8 mouse cellular contexts compared by ENCODE assay signal in the genomic region with DNA sequence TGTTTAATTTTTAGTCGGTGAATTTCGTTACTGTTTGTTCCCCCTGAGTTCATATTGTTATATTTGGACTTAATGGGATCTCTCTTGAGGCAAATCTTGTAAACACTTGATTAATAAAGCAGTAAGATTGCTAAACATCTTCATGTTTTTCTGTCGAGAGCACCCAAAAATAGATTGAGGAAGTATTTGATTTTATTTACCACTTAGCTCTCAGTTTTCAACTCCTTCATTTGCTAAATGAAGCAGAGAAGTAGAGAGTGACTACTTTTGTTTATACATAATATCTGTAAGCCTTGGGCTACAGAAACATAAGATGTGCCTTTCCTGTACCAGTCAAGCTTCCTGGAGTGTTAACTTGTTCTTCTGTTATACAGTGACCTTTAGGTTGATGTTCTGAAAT. TPM values are rescaled to one million over a fixed set of nuclear protein-coding genes. Genes with fewer than 3 reads are reported as not detected.
DNase-seq lines count a peak whose midpoint lies in the region; ATAC-seq and TF ChIP-seq lines count a peak whose summit lies in the region.
"Had no signal": no experiment of that assay in that cellular context is flagged by ENCODE, and none has a peak within 500 bp of the region (broad histone marks: within the 10 kb centered on the region; RNA-seq: fewer than 3 reads in every experiment).

No protein-coding gene starts in this region.

- H3K27ac ChIP-seq in lung, postnatal 0 days (ENCODE audit: low read length), result peak overlapping the region; percentile 99; the same call in 1 of the 2 replicates
- no peak overlapping the region for H3K27ac ChIP-seq in forebrain, embryonic 12.5 days
- H3K27ac ChIP-seq in liver, embryonic 11.5 days (ENCODE audit: low read depth, low read length), result peak overlapping the region; percentile 97
- H3K27ac ChIP-seq in stomach, postnatal 0 days (replicated peaks), result no peak overlapping the region

- peak; percentile 19 for DNase-seq in lung, postnatal 0 days (ENCODE audit: low spot score)
- DNase-seq in lung, postnatal 14 days, result no peak
- DNase-seq in liver, embryonic 11.5 days (ENCODE audit: low spot score), result no peak
- no peak for DNase-seq in stomach, postnatal 0 days (ENCODE audit: low spot score)
- DNase-seq in gastrocnemius, adult 18-20 months (ENCODE audit: low spot score), result no peak
- DNase-seq: kidney, adult 9 months had no signal

- no peaks in the 10 kb centered on the region for H3K9me3 ChIP-seq in lung, postnatal 0 days (ENCODE audit: low read length)
- no peaks in the 10 kb centered on the region for H3K9me3 ChIP-seq in forebrain, embryonic 12.5 days
- H3K9me3 ChIP-seq in liver, embryonic 11.5 days (ENCODE audit: control insufficient read depth, low read length), result no peaks in the 10 kb centered on the region
- no peaks in the 10 kb centered on the region for H3K9me3 ChIP-seq in stomach, postnatal 0 days (ENCODE audit: control insufficient read depth, low read length)

- peak overlapping the region; percentile 70 for H3K4me2 ChIP-seq in lung, postnatal 0 days (replicated peaks; ENCODE audit: low read depth, low read length)
- peak overlapping the region; percentile 74 for H3K4me2 ChIP-seq in forebrain, embryonic 12.5 days
- peak overlapping the region; percentile 74 for H3K4me2 ChIP-seq in liver, embryonic 11.5 days
- H3K4me2 ChIP-seq in stomach, postnatal 0 days (replicated peaks; ENCODE audit: low read depth), result peak overlapping the region; percentile 69

- ATAC-seq in lung, postnatal 0 days, result no peak
- ATAC-seq in forebrain, embryonic 12.5 days (ENCODE audit: low FRiP score), result no peak
- ATAC-seq in liver, embryonic 11.5 days (replicated peaks; ENCODE audit: low FRiP score), result no peak
- no peak for ATAC-seq in stomach, postnatal 0 days (ENCODE audit: low FRiP score, low TSS enrichment)
- no peak for ATAC-seq in activated CD4-positive, CD25-positive, alpha-beta regulatory T cell, adult 4 months

- no peak for TF ChIP-seq EP300 in lung, postnatal 0 days (IDR thresholded peaks at IDR 0.05)
- no peak for TF ChIP-seq EP300 in stomach, postnatal 0 days (optimal IDR thresholded peaks at IDR 0.05)

- H3K36me3 ChIP-seq in lung, postnatal 0 days (ENCODE audit: insufficient read depth, low read length), result 0 out of 2 replicates have a peak, but pooled peaks cover 3% of the 10 kb centered on the region
- H3K36me3 ChIP-seq in forebrain, embryonic 12.5 days (replicated peaks), result 0 out of 2 replicates have a peak, but pooled peaks cover 4% of the 10 kb centered on the region
- H3K36me3 ChIP-seq in liver, embryonic 11.5 days (ENCODE audit: control insufficient read depth, insufficient read depth, low read length), result no peaks in the 10 kb centered on the region; the same call in 1 of the 2 replicates
- H3K36me3 ChIP-seq in stomach, postnatal 0 days (ENCODE audit: control insufficient read depth, insufficient read depth, low read length), result 0 out of 2 replicates have a peak, but pooled peaks cover 3% of the 10 kb centered on the region

- TF ChIP-seq CTCF in lung, postnatal 0 days (IDR thresholded peaks at IDR 0.05), result no peak
- TF ChIP-seq CTCF in stomach, postnatal 0 days (IDR thresholded peaks at IDR 0.05; ENCODE audit: low read depth), result no peak

- H3K4me1 ChIP-seq in lung, postnatal 0 days (ENCODE audit: insufficient read depth, low read depth, low read length), result peaks cover 13% of the 10 kb centered on the region
- peaks cover 24% of the 10 kb centered on the region for H3K4me1 ChIP-seq in forebrain, embryonic 12.5 days
- peaks cover 24% of the 10 kb centered on the region for H3K4me1 ChIP-seq in liver, embryonic 11.5 days (replicated peaks; ENCODE audit: control insufficient read depth, insufficient read depth, low read length)
- no peaks in the 10 kb centered on the region; the same call in 1 of the 2 replicates for H3K4me1 ChIP-seq in stomach, postnatal 0 days (replicated peaks; ENCODE audit: control insufficient read depth, insufficient read depth)

- peak overlapping the region; percentile 95 for H3K4me3 ChIP-seq in lung, postnatal 0 days (ENCODE audit: low read depth, low read length)
- peak overlapping the region; percentile 92 for H3K4me3 ChIP-seq in forebrain, embryonic 12.5 days (replicated peaks)
- H3K4me3 ChIP-seq in liver, embryonic 11.5 days (ENCODE audit: low read depth, low read length), result peak overlapping the region; percentile 82
- peak overlapping the region; percentile 90 for H3K4me3 ChIP-seq in stomach, postnatal 0 days (ENCODE audit: low read depth, low read length)

- 8% methylated on average over 3 of the region's 3 CpGs for WGBS in lung, postnatal 0 days
- 42% methylated on average over 3 of the region's 3 CpGs for WGBS in forebrain, embryonic 12.5 days
- WGBS in liver, embryonic 11.5 days, result 30% methylated on average over 3 of the region's 3 CpGs
- 12% methylated on average over 3 of the region's 3 CpGs for WGBS in stomach, postnatal 0 days

- peak overlapping the region; percentile 97 for H3K9ac ChIP-seq in lung, postnatal 0 days (replicated peaks; ENCODE audit: low read depth)
- H3K9ac ChIP-seq in forebrain, embryonic 12.5 days, result peak overlapping the region; percentile 94
- H3K9ac ChIP-seq in liver, embryonic 11.5 days (ENCODE audit: low read depth, low read length), result peak overlapping the region; percentile 99
- peak overlapping the region; percentile 31; the same call in 1 of the 2 replicates for H3K9ac ChIP-seq in stomach, postnatal 0 days (ENCODE audit: low read length)

- H3K27me3 ChIP-seq in lung, postnatal 0 days (replicated peaks; ENCODE audit: insufficient read depth, low read length), result no peaks in the 10 kb centered on the region
- no peaks in the 10 kb centered on the region for H3K27me3 ChIP-seq in forebrain, embryonic 12.5 days
- no peaks in the 10 kb centered on the region for H3K27me3 ChIP-seq in liver, embryonic 11.5 days (replicated peaks; ENCODE audit: control insufficient read depth, insufficient read depth, low read length)
- no peaks in the 10 kb centered on the region for H3K27me3 ChIP-seq in stomach, postnatal 0 days (ENCODE audit: control insufficient read depth, insufficient read depth, low read length)

RNA-seq across cellular contexts. Expression of a gene that starts 6.0 kb away (rescaled TPM):
- polyA plus RNA-seq in lung, postnatal 0 days (2015; fragmentation: Nextera tagmentation; extraction: Ambion mirVana), result 2.8 and 5.3 TPM in 2 replicates
- polyA plus RNA-seq in forebrain, embryonic 12.5 days (2016; fragmentation: Nextera tagmentation; extraction: Ambion mirVana), result 5.6 and 5.8 TPM in 2 replicates
- polyA plus RNA-seq in liver, embryonic 11.5 days (2014; fragmentation: Nextera tagmentation; extraction: Ambion mirVana), result 2.0 TPM in 2 replicates
- 0.25 and 0.28 TPM in 2 replicates for polyA plus RNA-seq in stomach, postnatal 0 days (2015; fragmentation: Nextera tagmentation; extraction: Ambion mirVana)
- 1 to 10 TPM; 1.1 to 2.9 TPM for polyA plus RNA-seq in activated CD4-positive, CD25-positive, alpha-beta regulatory T cell, adult 4 months (2017; shearing (Covaris generic))
- under 1 TPM; 0.53 to 0.59 TPM for total RNA-seq in gastrocnemius, adult 18-20 months (2021)

RNA-seq across cellular contexts. Expression of a gene that starts 6.2 kb away (rescaled TPM):
- 47.1 and 49.2 TPM in 2 replicates for polyA plus RNA-seq in lung, postnatal 0 days (2015; fragmentation: Nextera tagmentation; extraction: Ambion mirVana)
- 41.6 and 43.3 TPM in 2 replicates for polyA plus RNA-seq in forebrain, embryonic 12.5 days (2016; fragmentation: Nextera tagmentation; extraction: Ambion mirVana)
- polyA plus RNA-seq in liver, embryonic 11.5 days (2014; fragmentation: Nextera tagmentation; extraction: Ambion mirVana), result 36.7 and 41.3 TPM in 2 replicates
- polyA plus RNA-seq in stomach, postnatal 0 days (2015; fragmentation: Nextera tagmentation; extraction: Ambion mirVana), result 24.8 and 31.1 TPM in 2 replicates
- 10 to 100 TPM; 60.0 to 79.8 TPM for polyA plus RNA-seq in activated CD4-positive, CD25-positive, alpha-beta regulatory T cell, adult 4 months (2017; shearing (Covaris generic))
- 10 to 100 TPM; 19.4 to 21.6 TPM for total RNA-seq in gastrocnemius, adult 18-20 months (2021)

Comparison
In these comparisons a context has a peak if more than half of its experiments do, and no peak if none do; other contexts are left out.
1. H3K27ac ChIP-seq: peak in lung, postnatal 0 days (single experiment) and liver, embryonic 11.5 days (single experiment); none in forebrain, embryonic 12.5 days (single experiment) and stomach, postnatal 0 days (single experiment).
2. H3K9ac ChIP-seq: peak in every context shown above with its lines; median percentile 99 in liver, embryonic 11.5 days; 97 in lung, postnatal 0 days; 94 in forebrain, embryonic 12.5 days; 31 in stomach, postnatal 0 days.
3. Peak in every context shown above with its lines, with median percentiles within 50 percentile points of each other: H3K4me2 ChIP-seq and H3K4me3 ChIP-seq.